Mouse (Mus musculus) thymus, postnatal 36 days (tissue): ENCODE data around the gene Pde10a.
A peak's percentile ranks its signal among the peaks of the same experiment; 100 is the strongest.

ENCODE experiments used
- DNase-seq, 2 experiments: peaks; one replicate each; pipeline ENCODE4 v3.0.0; 2022; ENCODE audit warnings: mixed read lengths in 2 of 2

Gene Pde10a

GRCm38 (mm10) chr17:8977271-8977670, 452.1 kb downstream of the Pde10a start:
- no peak for DNase-seq

- DNase-seq, result no peak
Measured at GRCm38 (mm10) chr17:8983576-8983975, 458.4 kb downstream of the Pde10a start.

GRCm38 (mm10) chr17:8985714-8986113, 460.5 kb downstream of the Pde10a start:
- no peak for DNase-seq

- DNase-seq, result no peak
Measured at GRCm38 (mm10) chr17:8986551-8986950, 461.4 kb downstream of the Pde10a start.

- no peak for DNase-seq
Measured at GRCm38 (mm10) chr17:8987369-8987768, 462.2 kb downstream of the Pde10a start.

GRCm38 (mm10) chr17:8988119-8988807, 463.1 kb downstream of the Pde10a start, which contains the start of gene 1700010I14Rik:
TSS of gene 1700010I14Rik (plus strand) at chr17:8988333.
- DNase-seq, result peak; percentile 88 to 89

- peak; percentile 58 to 63 for DNase-seq
Measured at GRCm38 (mm10) chr17:8991160-8991559, 466.0 kb downstream of the Pde10a start.

GRCm38 (mm10) chr17:8995344-8995743, 470.2 kb downstream of the Pde10a start:
- DNase-seq, result no peak

GRCm38 (mm10) chr17:9002438-9002837, 477.3 kb downstream of the Pde10a start:
- DNase-seq, result peak; percentile 21 to 34

- DNase-seq, result peak; percentile 41 to 53
Measured at GRCm38 (mm10) chr17:9004516-9004915, 479.3 kb downstream of the Pde10a start.

GRCm38 (mm10) chr17:9023198-9023942, 498.2 kb downstream of the Pde10a start:
- DNase-seq, result no peak

GRCm38 (mm10) chr17:9030181-9030580, 505.0 kb downstream of the Pde10a start:
- peak; percentile 7 to 9 for DNase-seq

- DNase-seq, result peak; percentile 75 to 77
Measured at GRCm38 (mm10) chr17:9031241-9032141, 506.3 kb downstream of the Pde10a start.

- no peak for DNase-seq
Measured at GRCm38 (mm10) chr17:9032362-9033044, 507.3 kb downstream of the Pde10a start.

GRCm38 (mm10) chr17:9033511-9033910, 508.3 kb downstream of the Pde10a start:
- no peak for DNase-seq

GRCm38 (mm10) chr17:9035561-9036348, 510.6 kb downstream of the Pde10a start:
- no peak for DNase-seq
